Mouse (Mus musculus) hindbrain, postnatal 0 days (tissue): ENCODE data around the gene Pbx4. TPM values are rescaled to one million over a fixed set of nuclear protein-coding genes. Genes with fewer than 3 reads are reported as not detected.

Source experiments
- ATAC-seq: fragments of 200-750 bp; cut with Nextera tagmentation; 2 replicates; pipeline ENCODE4 v1.8.0; 2017; ENCODE audit warnings: mild to moderate bottlenecking, moderate TSS enrichment, moderate library complexity
- DNase-seq: peaks from one replicate; pipeline ENCODE4 v3.0.0-alpha.2; 2015; ENCODE audit warnings: low spot score
- H3K27ac ChIP-seq: fragments of 300-500 bp; sonication (generic); 2 replicates; pipeline ENCODE4 v1.5.1; 2014; ENCODE audit warnings: mild to moderate bottlenecking
- H3K27me3 ChIP-seq: fragments of 300-500 bp; sonication (generic); 2 replicates; pipeline ENCODE4 v1.6.1; 2014; ENCODE audit warnings: low read length, mixed read lengths; ENCODE audit not compliant: insufficient read depth
- H3K36me3 ChIP-seq: fragments of 300-500 bp; sonication (generic); 2 replicates; pipeline ENCODE4 v1.6.1; 2014; ENCODE audit warnings: low read length, mixed read lengths; ENCODE audit not compliant: insufficient read depth
- H3K4me1 ChIP-seq: fragments of 300-500 bp; sonication (generic); 2 replicates; pipeline ENCODE4 v1.6.1; 2014; ENCODE audit warnings: antibody characterized with exemption, low read length, mixed read lengths; ENCODE audit not compliant: insufficient read depth
- H3K4me2 ChIP-seq: fragments of 300-500 bp; sonication (generic); 2 replicates; pipeline ENCODE4 v1.6.1; 2014; ENCODE audit warnings: low read depth, mild to moderate bottlenecking, low read length, moderate library complexity, mixed read lengths
- H3K4me3 ChIP-seq: fragments of 300-500 bp; sonication (generic); 2 replicates; pipeline ENCODE4 v1.5.1; 2014; ENCODE audit warnings: low read length
- H3K9ac ChIP-seq: fragments of 300-500 bp; sonication (generic); replicated peaks from 2 replicates; pipeline ENCODE4 v1.6.1; 2014; ENCODE audit warnings: mild to moderate bottlenecking, low read length, moderate library complexity, mixed read lengths
- H3K9me3 ChIP-seq: fragments of 300-500 bp; sonication (generic); 2 replicates; pipeline ENCODE4 v1.6.1; 2016; ENCODE audit warnings: low read length, mixed read lengths
- CTCF ChIP-seq: IDR thresholded peaks from 2 replicates; pipeline ENCODE4 v1.5.1; 2016; ENCODE audit warnings: antibody characterized with exemption, control low read depth, low read depth
- WGBS: fragments of 180-500 bp; shearing (Covaris S2); extraction: QIAGEN DNeasy Blood & Tissue Kit; methylation state at CpG from one replicate; pipeline ENCODE4 v1.1.7; 2014; 5-methylcytosine and 5-hydroxymethylcytosine counted together
- polyA plus RNA-seq: library from polyadenylated mRNA; unstranded; fragments of >200 nt; fragmentation: Nextera tagmentation; extraction: Ambion mirVana; gene quantifications from 2 replicates; pipeline ENCODE4 v1.2.1, GENCODE M21; 2015
- total RNA-seq: library from RNA; depleted of rRNA; stranded (reverse); fragments of >200 nt; gene quantifications from 2 replicates; pipeline ENCODE4 v1.2.3, GENCODE M21; 2014

The Pbx4 gene
- total and polyA plus RNA-seq, 2 experiments from 2014 or later: 81.9 to 86.4 TPM

- no peaks in the 10 kb centered on the region for H3K9me3 ChIP-seq
- no peak overlapping the region for H3K27ac ChIP-seq
- no peak overlapping the region for H3K4me3 ChIP-seq
- 31% methylated on average over 17 of the region's 17 CpGs for WGBS
- no peak overlapping the region for H3K4me2 ChIP-seq
- H3K4me1 ChIP-seq: peaks cover 3% of the 10 kb centered on the region; the same call in 1 of the 2 replicates
- DNase-seq (peak; percentile 84), ATAC-seq (peak; percentile 59; the same call in 1 of the 2 replicates)
- peaks cover 5% of the 10 kb centered on the region; the same call in 1 of the 2 replicates for H3K36me3 ChIP-seq
- peak; percentile 74 for TF ChIP-seq CTCF
- H3K27me3 ChIP-seq: peaks cover 17% of the 10 kb centered on the region
- no peak overlapping the region for H3K9ac ChIP-seq
These were observed 61.6 kb downstream of the Pbx4 start for GRCm38 (mm10) chr8:69893863-69894262.

GRCm38 (mm10) chr8:69894836-69895332 is 62.6 kb downstream of the Pbx4 start:
- Histone ChIP-seq H3K27me3 (0 out of 2 replicates have a peak, but pooled peaks cover 8% of the 10 kb centered on the region), H3K36me3 (peaks cover 5% of the 10 kb centered on the region; the same call in 1 of the 2 replicates), H3K9me3 (no peaks in the 10 kb centered on the region), H3K9ac (no peak overlapping the region), H3K4me1 (no peaks in the 10 kb centered on the region), H3K4me3 (no peak overlapping the region), H3K27ac (no peak overlapping the region), H3K4me2 (no peak overlapping the region)
- 46% methylated on average over 6 of the region's 6 CpGs for WGBS
- ATAC-seq (no peak), DNase-seq (no peak)
- no peak for TF ChIP-seq CTCF

GRCm38 (mm10) chr8:69895772-69896451 is 63.6 kb downstream of the Pbx4 start:
- peaks cover 5% of the 10 kb centered on the region; the same call in 1 of the 2 replicates for H3K36me3 ChIP-seq
- ATAC-seq: no peak
- DNase-seq: no peak
- no peak overlapping the region for H3K4me3 ChIP-seq
- no peak overlapping the region for H3K4me2 ChIP-seq
- no peak for TF ChIP-seq CTCF
- no peaks in the 10 kb centered on the region for H3K27me3 ChIP-seq
- H3K9ac ChIP-seq: no peak overlapping the region
- no peaks in the 10 kb centered on the region for H3K9me3 ChIP-seq
- H3K4me1 ChIP-seq: peaks cover 8% of the 10 kb centered on the region
- WGBS: 65% methylated on average over 4 of the region's 4 CpGs
- no peak overlapping the region for H3K27ac ChIP-seq

- Histone ChIP-seq H3K27me3 (no peaks in the 10 kb centered on the region), H3K36me3 (peaks cover 5% of the 10 kb centered on the region; the same call in 1 of the 2 replicates), H3K9ac (no peak overlapping the region), H3K4me1 (peaks cover 8% of the 10 kb centered on the region), H3K9me3 (no peaks in the 10 kb centered on the region), H3K27ac (no peak overlapping the region), H3K4me2 (no peak overlapping the region), H3K4me3 (no peak overlapping the region)
- no peak for DNase-seq
- ATAC-seq: no peak
- WGBS: 90% methylated on average over 6 of the region's 6 CpGs
- TF ChIP-seq CTCF: no peak
These were observed 65.6 kb downstream of the Pbx4 start for GRCm38 (mm10) chr8:69897857-69898256.

GRCm38 (mm10) chr8:69899876-69900275 is 67.6 kb downstream of the Pbx4 start:
- Histone ChIP-seq H3K9ac (no peak overlapping the region), H3K4me3 (no peak overlapping the region), H3K4me2 (peak overlapping the region; percentile 74; the same call in 1 of the 2 replicates), H3K27me3 (no peaks in the 10 kb centered on the region), H3K4me1 (peaks cover 16% of the 10 kb centered on the region), H3K9me3 (no peaks in the 10 kb centered on the region), H3K27ac (no peak overlapping the region), H3K36me3 (no peaks in the 10 kb centered on the region)
- no peak for TF ChIP-seq CTCF
- ATAC-seq (no peak), DNase-seq (no peak)
- 94% methylated on average over 2 of the region's 2 CpGs for WGBS

- Histone ChIP-seq H3K36me3 (no peaks in the 10 kb centered on the region), H3K9ac (peak overlapping the region; percentile 73), H3K4me1 (peaks cover 16% of the 10 kb centered on the region), H3K4me2 (peak overlapping the region; percentile 74), H3K4me3 (peak overlapping the region; percentile 76), H3K27ac (peak overlapping the region; percentile 95), H3K27me3 (no peaks in the 10 kb centered on the region), H3K9me3 (no peaks in the 10 kb centered on the region)
- no peak for TF ChIP-seq CTCF
- 18% methylated on average over 12 of the region's 12 CpGs for WGBS
- DNase-seq (no peak), ATAC-seq (no peak)
These were observed 68.7 kb downstream of the Pbx4 start for GRCm38 (mm10) chr8:69900895-69901451.
